Mouse (Mus musculus) MEL (cell line): ENCODE data around the gene Dcaf5. TPM values are rescaled to one million over a fixed set of nuclear protein-coding genes. Genes with fewer than 3 reads are reported as not detected.

Experiments
- DNase-seq: peaks from one replicate; pipeline ENCODE4 v3.0.0; 2011; ENCODE audit warnings: low read depth, low spot score
- H3K27ac ChIP-seq: 2 replicates; pipeline ENCODE4 v1.5.1; 2012; ENCODE audit warnings: low read depth, mild to moderate bottlenecking, control low read depth, low read length, moderate library complexity; ENCODE audit not compliant: control insufficient read depth
- H3K27me3 ChIP-seq, 2 experiments: fragments of 150-350 bp in 1 of 2; sonication (generic) in 1 of 2; 2 replicates each; pipeline ENCODE4 v1.6.1; 2012; ENCODE audit warnings: low read length in 2 of 2, mild to moderate bottlenecking in 2 of 2, improper control_type of control experiment in 1 of 2, moderate library complexity in 1 of 2; ENCODE audit not compliant: insufficient read depth in 2 of 2, control insufficient read depth in 1 of 2
- H3K36me3 ChIP-seq, 2 experiments: 2 replicates each; pipeline ENCODE4 v1.6.1; 2012 to 2014; ENCODE audit warnings: low read length in 2 of 2, improper control_type of control experiment in 1 of 2, inconsistent platforms in 1 of 2, mild to moderate bottlenecking in 1 of 2; ENCODE audit not compliant: insufficient read depth in 2 of 2, control insufficient read depth in 1 of 2
- H3K4me1 ChIP-seq, 2 experiments: fragments of 150-350 bp in 1 of 2; sonication (generic) in 1 of 2; 2 replicates each; pipeline ENCODE4 v1.6.1; 2012; ENCODE audit warnings: low read length in 2 of 2, improper control_type of control experiment in 1 of 2, mild to moderate bottlenecking in 1 of 2; ENCODE audit not compliant: insufficient read depth in 2 of 2, control insufficient read depth in 1 of 2
- H3K4me3 ChIP-seq, 2 experiments: fragments of 150-350 bp in 1 of 2; sonication (generic) in 1 of 2; 2 replicates each; pipeline ENCODE4 v1.5.1; 2012; ENCODE audit warnings: low read depth in 2 of 2, low read length in 2 of 2, mild to moderate bottlenecking in 2 of 2, moderate library complexity in 2 of 2, control low read depth in 1 of 2, improper control_type of control experiment in 1 of 2; ENCODE audit not compliant: control insufficient read depth in 1 of 2, insufficient read depth in 1 of 2
- H3K79me2 ChIP-seq: 2 replicates; pipeline ENCODE4 v1.6.1; 2012; ENCODE audit warnings: mild to moderate bottlenecking, low read length, moderate library complexity; ENCODE audit not compliant: control insufficient read depth, poor library complexity, insufficient read depth
- H3K9ac ChIP-seq: 2 replicates; pipeline ENCODE4 v1.6.1; 2012; ENCODE audit warnings: low read depth, mild to moderate bottlenecking, control low read depth, low read length, moderate library complexity; ENCODE audit not compliant: control insufficient read depth, poor library complexity, severe bottlenecking
- H3K9me3 ChIP-seq: fragments of 150-350 bp; sonication (generic); replicated peaks from 2 replicates; pipeline ENCODE4 v1.6.1; 2012; ENCODE audit warnings: mild to moderate bottlenecking, low read length, improper control_type of control experiment, moderate library complexity; ENCODE audit not compliant: insufficient read depth
- CTCF ChIP-seq, 3 experiments: IDR thresholded peaks in 2 of 3; conservative IDR thresholded peaks in 1 of 3; 2 replicates each; pipeline ENCODE4 v1.5.1; 2011 to 2012; ENCODE audit warnings: low read length in 3 of 3, low read depth in 2 of 3, mild to moderate bottlenecking in 2 of 3, improper control_type of control experiment in 1 of 3, inconsistent platforms in 1 of 3, mixed read lengths in 1 of 3, moderate library complexity in 1 of 3; ENCODE audit not compliant: control insufficient read depth in 1 of 3, insufficient read depth in 1 of 3, poor library complexity in 1 of 3, severe bottlenecking in 1 of 3
- GATA1 ChIP-seq: IDR thresholded peaks from 2 replicates; pipeline ENCODE4 v1.6.1; 2011; ENCODE audit warnings: low read depth, low read length, improper control_type of control experiment
- KAT2A ChIP-seq: conservative IDR thresholded peaks from 2 replicates; pipeline ENCODE4 v1.6.1; 2012; ENCODE audit warnings: low read depth, low read length, improper control_type of control experiment, inconsistent platforms
- MAFK ChIP-seq: IDR thresholded peaks from 2 replicates; pipeline ENCODE4 v1.6.1; 2011; ENCODE audit warnings: low read depth, mild to moderate bottlenecking, low read length, improper control_type of control experiment, borderline replicate concordance
- MAX ChIP-seq: IDR thresholded peaks from 2 replicates; pipeline ENCODE4 v1.6.1; 2011; ENCODE audit warnings: low read length, improper control_type of control experiment
- NRF1 ChIP-seq: IDR thresholded peaks from 2 replicates; pipeline ENCODE4 v1.6.1; 2014; ENCODE audit warnings: low read depth, mild to moderate bottlenecking, inconsistent platforms, low read length, improper control_type of control experiment, moderate library complexity; ENCODE audit not compliant: poor library complexity, insufficient read depth, severe bottlenecking
- RAD21 ChIP-seq: IDR thresholded peaks from 2 replicates; pipeline ENCODE4 v1.6.1; 2011; ENCODE audit warnings: mild to moderate bottlenecking, low read depth, low read length, improper control_type of control experiment
- SMC3 ChIP-seq: IDR thresholded peaks from 2 replicates; pipeline ENCODE4 v1.6.1; 2011; ENCODE audit warnings: low read depth, low read length, improper control_type of control experiment
- TAL1 ChIP-seq: IDR thresholded peaks from 2 replicates; pipeline ENCODE4 v1.6.1; 2012; ENCODE audit warnings: mild to moderate bottlenecking, inconsistent platforms, low read length, moderate library complexity, mixed read lengths
- ZMIZ1 ChIP-seq: IDR thresholded peaks from 2 replicates; pipeline ENCODE4 v1.6.1; 2012; ENCODE audit warnings: low read depth, mild to moderate bottlenecking, inconsistent platforms, low read length, improper control_type of control experiment, moderate library complexity
- polyA plus RNA-seq, 2 experiments: library from polyadenylated mRNA; stranded (reverse) in 1 of 2; unstranded in 1 of 2; fragments of >175 nt in 1 of 2; fragments of >200 nt in 1 of 2; gene quantifications; 2 replicates each; pipeline versions ENCODE4 v1.2.1 to v1.2.4; 2012; ENCODE audit warnings: low replicate concordance in 2 of 2, low read depth in 1 of 2; ENCODE audit not compliant: insufficient read length in 2 of 2, insufficient read depth in 1 of 2, missing spikeins in 1 of 2
- total RNA-seq: library from RNA; depleted of rRNA; stranded (reverse); fragments of 300-350 nt; gene quantifications from 2 replicates; pipeline ENCODE4 v1.2.3, GENCODE M21; 2012

Gene Dcaf5
- total and polyA plus RNA-seq, 3 experiments = 8.1 to 15.6 TPM; not detected in 1

DNA sequence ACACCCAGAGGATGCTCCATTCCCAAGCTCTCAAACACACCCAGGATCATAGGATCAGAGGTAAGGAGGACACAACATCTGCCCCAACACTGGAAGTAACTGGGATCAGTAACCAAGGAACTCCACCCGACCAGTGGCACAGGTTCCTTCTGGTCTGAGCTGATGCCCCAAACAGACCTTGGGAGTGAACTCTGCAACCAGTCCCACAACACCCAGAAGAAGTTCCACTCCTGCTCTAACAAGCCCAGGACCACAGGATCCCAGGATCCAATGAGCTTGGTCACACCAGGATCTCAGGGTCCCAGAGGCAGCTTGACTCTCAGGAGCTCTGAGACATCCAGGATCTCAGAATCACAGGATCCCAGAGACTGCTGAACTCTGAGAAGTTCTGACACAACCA, 17.1 kb upstream of the Dcaf5 start:
- no peak overlapping the region for H3K9ac ChIP-seq
- H3K36me3 ChIP-seq = no peaks in the 10 kb centered on the region
- no peak for DNase-seq
- no peak overlapping the region for H3K27ac ChIP-seq
- H3K27me3 ChIP-seq = peaks cover 5 to 14% of the 10 kb centered on the region in 2 experiments
- no peaks in the 10 kb centered on the region for H3K79me2 ChIP-seq
- H3K4me1 ChIP-seq = no peaks in the 10 kb centered on the region
- TF ChIP-seq GATA1 (no peak), NRF1 (no peak), MAX (no peak)
- TF ChIP-seq, all 39 proteins: peak for 0
- H3K4me3 ChIP-seq = no peak overlapping the region
- no peaks in the 10 kb centered on the region for H3K9me3 ChIP-seq

DNA sequence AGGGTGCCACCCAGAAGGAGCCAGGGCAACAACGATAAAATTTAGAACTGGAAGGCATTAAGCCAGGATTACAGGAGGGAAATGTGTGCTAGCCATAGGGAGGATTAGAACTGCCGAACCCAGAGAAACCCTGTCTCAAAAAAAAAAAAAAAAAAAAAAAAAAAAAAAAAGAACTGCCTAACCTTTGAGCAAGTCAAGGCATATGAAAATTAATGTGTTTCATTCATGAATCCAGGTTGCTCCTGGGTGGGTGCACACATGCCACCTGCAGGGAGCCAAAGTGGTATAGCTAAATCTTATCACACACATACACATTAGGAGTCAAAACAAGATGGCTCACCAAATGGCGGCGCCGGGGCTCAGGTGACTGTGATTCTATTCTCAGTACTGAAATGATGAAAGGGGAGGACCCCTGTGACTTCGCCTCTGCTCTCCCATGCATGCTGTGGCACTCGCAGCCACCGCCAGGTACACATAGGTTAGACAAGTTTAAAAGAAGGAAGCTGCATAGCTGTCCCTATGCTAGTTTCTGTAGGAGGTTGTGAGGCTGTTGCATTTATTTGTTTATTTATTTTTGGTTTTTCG, 8.2 kb upstream of the Dcaf5 start:
- no peaks in the 10 kb centered on the region for H3K4me1 ChIP-seq
- H3K9me3 ChIP-seq = no peaks in the 10 kb centered on the region
- no peak overlapping the region for H3K27ac ChIP-seq
- DNase-seq = no peak
- H3K36me3 ChIP-seq = no peaks in the 10 kb centered on the region
- no peak overlapping the region for H3K9ac ChIP-seq
- no peaks in the 10 kb centered on the region for H3K79me2 ChIP-seq
- H3K27me3 ChIP-seq = peaks cover 8 to 10% of the 10 kb centered on the region in 2 experiments
- H3K4me3 ChIP-seq = no peak overlapping the region
- no peak for TF ChIP-seq ZMIZ1

- peak; percentile 50 for DNase-seq
- no peak overlapping the region for H3K4me3 ChIP-seq
- peaks cover 0 to 3% of the 10 kb centered on the region in 2 experiments; a peak in 2 of 4 replicates for H3K36me3 ChIP-seq
- peaks cover 3 to 7% of the 10 kb centered on the region in 2 experiments; a peak in 3 of 4 replicates for H3K27me3 ChIP-seq
- no peak overlapping the region for H3K9ac ChIP-seq
- peaks cover 4% of the 10 kb centered on the region; the same call in 1 of the 2 replicates for H3K79me2 ChIP-seq
- H3K9me3 ChIP-seq = no peaks in the 10 kb centered on the region
- H3K4me1 ChIP-seq = peaks cover 0 to 3% of the 10 kb centered on the region in 2 experiments; a peak in 1 of 4 replicates
- H3K27ac ChIP-seq = no peak overlapping the region
- peak; percentile 23 to 48 (median 47); a peak in 4 of 6 replicates for TF ChIP-seq CTCF (IDR thresholded peaks at IDR 0.05 in 2 of 3, conservative IDR thresholded peaks at IDR 0.05 in 1 of 3; ENCODE audit: control insufficient read depth in 1 of 3, insufficient read depth in 1 of 3, low read depth in 2 of 3, low read length in 3 of 3, poor library complexity in 1 of 3, severe bottlenecking in 1 of 3)
- TF ChIP-seq RAD21 = 0 out of 2 replicates have a peak, but pooled peaks have one; percentile 5
- TF ChIP-seq TAL1 = no peak
- TF ChIP-seq KAT2A = no peak
- no peak for TF ChIP-seq MAFK
- peak; percentile 37; the same call in 1 of the 2 replicates for TF ChIP-seq SMC3
These were observed 4.6 kb upstream of the Dcaf5 start for GRCm38 (mm10) chr12:80440957-80441356.
